Mouse (Mus musculus): ENCODE data around the gene Clip1. TPM values are rescaled to one million over a fixed set of nuclear protein-coding genes. Genes with fewer than 3 reads are reported as not detected.

Clip1 gene
- polyA plus RNA-seq, 1 experiment from 2014 or later: 12.4 TPM

DNA sequence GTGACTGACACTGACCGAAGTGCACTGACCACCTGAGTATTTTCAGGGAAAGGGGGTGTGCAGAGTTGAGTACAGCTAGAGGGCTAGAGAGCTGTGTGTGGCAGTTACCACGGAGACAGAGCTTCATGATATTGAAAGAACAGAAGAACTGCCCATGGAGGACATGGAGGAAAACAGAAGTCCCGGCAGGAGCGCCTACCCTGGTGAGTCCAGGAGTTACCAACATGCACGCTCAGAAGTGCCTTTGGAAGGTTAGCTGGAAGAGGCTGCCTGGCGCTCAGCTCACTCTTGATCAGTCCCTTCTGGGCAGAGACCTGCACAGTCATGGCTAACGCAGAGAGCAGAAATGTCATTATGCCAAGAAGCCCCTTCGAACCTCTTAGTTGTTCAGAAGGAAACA is 154.4 kb downstream of the Clip1 start:
- Histone ChIP-seq H3K9me3 (replicated peaks) (no peaks in the 10 kb centered on the region), H3K4me3 (replicated peaks) (no peak overlapping the region), H3K4me1 (replicated peaks) (peaks cover 8% of the 10 kb centered on the region), H3K9ac (no peak overlapping the region), H3K27me3 (no peaks in the 10 kb centered on the region), H3K4me2 (no peak overlapping the region), H3K36me3 (peaks cover 67% of the 10 kb centered on the region), H3K27ac (no peak overlapping the region)
- 78% methylated on average over 8 of the region's 8 CpGs for WGBS (ENCODE audit: insufficient replicate concordance)
- ATAC-seq (ENCODE audit: low read depth): no peak
- no peak for DNase-seq

DNA sequence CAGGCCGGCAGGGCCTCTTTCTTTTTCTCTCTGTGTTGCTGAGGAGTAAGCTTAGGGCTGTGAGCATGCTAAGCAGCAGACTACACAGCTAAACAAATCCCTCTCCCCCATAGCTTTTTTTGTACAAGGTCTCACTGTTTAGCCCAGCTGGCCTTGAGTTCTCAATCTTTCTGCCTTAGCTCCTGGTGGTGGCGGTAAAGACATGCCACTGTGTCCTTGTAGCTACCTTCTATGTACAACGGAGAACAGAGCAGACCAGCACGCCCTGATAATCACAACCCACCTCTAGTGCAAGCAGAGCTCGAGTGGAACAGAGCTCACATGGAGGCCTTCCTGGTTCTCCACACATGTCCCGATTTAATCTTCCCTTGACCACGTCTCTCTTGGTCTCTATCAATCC is 155.8 kb downstream of the Clip1 start:
- Histone ChIP-seq H3K4me1 (replicated peaks) (peaks cover 16% of the 10 kb centered on the region), H3K4me2 (no peak overlapping the region), H3K27ac (no peak overlapping the region), H3K36me3 (peaks cover 56% of the 10 kb centered on the region), H3K4me3 (replicated peaks) (no peak overlapping the region), H3K9me3 (replicated peaks) (no peaks in the 10 kb centered on the region), H3K27me3 (no peaks in the 10 kb centered on the region), H3K9ac (no peak overlapping the region)
- 73% methylated on average over 7 of the region's 7 CpGs for WGBS (ENCODE audit: insufficient replicate concordance)
- ATAC-seq (ENCODE audit: low read depth): no peak
- no peak for DNase-seq

Other genes starting within 250 kb of the Clip1 start
- gene Lrrc43, start 195.3 kb downstream of the Clip1 start, polyA plus RNA-seq (2015; fragmentation: Nextera tagmentation; extraction: Ambion mirVana): not detected in 2 replicates
- not detected in 2 replicates for gene Il31, start 195.1 kb downstream of the Clip1 start, polyA plus RNA-seq (2015; fragmentation: Nextera tagmentation; extraction: Ambion mirVana)
- gene B3gnt4, start 174.2 kb downstream of the Clip1 start, polyA plus RNA-seq (2015; fragmentation: Nextera tagmentation; extraction: Ambion mirVana): 0.07 TPM in 2 replicates
- gene Diablo, start 160.4 kb downstream of the Clip1 start, polyA plus RNA-seq (2015; fragmentation: Nextera tagmentation; extraction: Ambion mirVana): 67.3 and 74.4 TPM in 2 replicates
- gene Gm49027, start 159.1 kb downstream of the Clip1 start, polyA plus RNA-seq (2015; fragmentation: Nextera tagmentation; extraction: Ambion mirVana): 0.18 and 0.21 TPM in 2 replicates
- 20.7 and 21.1 TPM in 2 replicates for gene Vps33a, start 111.6 kb downstream of the Clip1 start, polyA plus RNA-seq (2015; fragmentation: Nextera tagmentation; extraction: Ambion mirVana)
- gene Zcchc8, start 36.5 kb upstream of the Clip1 start, polyA plus RNA-seq (2015; fragmentation: Nextera tagmentation; extraction: Ambion mirVana): 30.7 and 42.3 TPM in 2 replicates
- 56.2 and 67.0 TPM in 2 replicates for gene Rsrc2, start 64.8 kb upstream of the Clip1 start, polyA plus RNA-seq (2015; fragmentation: Nextera tagmentation; extraction: Ambion mirVana)
- gene Kntc1, start 65.1 kb upstream of the Clip1 start, polyA plus RNA-seq (2015; fragmentation: Nextera tagmentation; extraction: Ambion mirVana): 22.6 and 26.0 TPM in 2 replicates
- gene Hcar2, start 180.9 kb upstream of the Clip1 start, polyA plus RNA-seq (2015; fragmentation: Nextera tagmentation; extraction: Ambion mirVana): 0.10 and 0.16 TPM in 2 replicates
- 0.09 and 0.14 TPM in 2 replicates for gene Hcar1, start 195.4 kb upstream of the Clip1 start, polyA plus RNA-seq (2015; fragmentation: Nextera tagmentation; extraction: Ambion mirVana)
- gene Denr, start 222.6 kb upstream of the Clip1 start, polyA plus RNA-seq (2015; fragmentation: Nextera tagmentation; extraction: Ambion mirVana): 79.0 and 103 TPM in 2 replicates
- gene Gm43518, start 242.8 kb upstream of the Clip1 start, polyA plus RNA-seq (2015; fragmentation: Nextera tagmentation; extraction: Ambion mirVana): 0.92 and 1.2 TPM in 2 replicates
- gene Ccdc62, start 246.1 kb upstream of the Clip1 start, polyA plus RNA-seq (2015; fragmentation: Nextera tagmentation; extraction: Ambion mirVana): 3.6 and 4.1 TPM in 2 replicates